Mouse (Mus musculus): ENCODE measurements around the gene Gm17660. TPM values are rescaled to one million over a fixed set of nuclear protein-coding genes. Genes with fewer than 3 reads are reported as not detected.

Gene Gm17660
- polyA plus RNA-seq, 1 experiment from 2014 or later, result not detected

DNA sequence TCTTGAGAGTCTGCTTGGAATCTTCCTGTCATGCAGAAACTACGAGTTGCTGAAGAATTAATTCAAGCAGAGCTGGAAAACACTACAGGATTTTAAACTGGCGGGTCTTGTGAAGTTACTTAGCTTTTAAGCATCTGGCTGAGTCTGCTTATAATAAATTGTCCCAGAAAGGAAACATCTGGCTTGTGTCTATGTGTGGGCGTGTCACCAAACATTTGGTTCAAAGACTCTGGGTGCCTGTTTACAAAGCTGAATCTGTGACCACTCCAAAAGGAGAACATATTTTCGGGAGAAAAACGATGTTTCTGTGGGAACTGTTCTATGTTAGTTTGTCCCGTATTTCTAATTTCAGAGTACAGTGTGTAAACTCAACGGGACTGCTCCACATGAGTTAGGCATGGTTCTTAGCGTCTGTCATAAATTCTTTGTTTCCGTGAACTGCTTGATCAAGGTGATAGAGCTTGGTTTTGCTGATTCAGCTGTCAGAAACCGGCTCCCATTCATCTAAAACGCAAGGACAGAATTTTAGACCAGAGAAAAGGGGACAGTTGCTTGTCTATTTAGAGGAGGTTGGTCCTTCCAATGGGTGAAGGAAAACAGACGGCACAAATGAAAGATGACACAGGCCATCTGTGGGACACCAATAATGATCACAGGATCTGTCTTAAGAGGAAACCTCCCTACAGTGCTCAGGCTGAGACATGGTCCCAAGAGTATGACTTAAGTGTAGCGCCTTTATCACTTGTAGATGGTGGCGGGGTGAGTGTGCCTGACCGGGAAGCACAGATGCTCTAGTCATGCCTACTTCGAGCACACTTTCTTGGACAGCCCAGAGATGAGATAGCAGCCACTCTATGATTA lies 18.9 kb upstream of the Gm17660 start:
- no peaks in the 10 kb centered on the region for H3K9me3 ChIP-seq (ENCODE audit: control insufficient read depth, low read length)
- ATAC-seq (ENCODE audit: low FRiP score), result no peak
- H3K27me3 ChIP-seq (ENCODE audit: control insufficient read depth, insufficient read depth, low read length), result no peaks in the 10 kb centered on the region
- H3K4me3 ChIP-seq (ENCODE audit: low read depth, low read length), result no peak overlapping the region
- H3K4me1 ChIP-seq (replicated peaks; ENCODE audit: control insufficient read depth, insufficient read depth, low read length), result no peaks in the 10 kb centered on the region
- 86% methylated on average over 16 of the region's 16 CpGs for WGBS
- H3K36me3 ChIP-seq (ENCODE audit: control insufficient read depth, insufficient read depth, low read length), result no peaks in the 10 kb centered on the region
- H3K4me2 ChIP-seq (replicated peaks; ENCODE audit: low read depth, low read length), result no peak overlapping the region
- H3K9ac ChIP-seq (ENCODE audit: low read depth, low read length), result no peak overlapping the region
- no peak overlapping the region for H3K27ac ChIP-seq (ENCODE audit: low read depth, low read length)
- no peak for DNase-seq (ENCODE audit: low spot score)

DNA sequence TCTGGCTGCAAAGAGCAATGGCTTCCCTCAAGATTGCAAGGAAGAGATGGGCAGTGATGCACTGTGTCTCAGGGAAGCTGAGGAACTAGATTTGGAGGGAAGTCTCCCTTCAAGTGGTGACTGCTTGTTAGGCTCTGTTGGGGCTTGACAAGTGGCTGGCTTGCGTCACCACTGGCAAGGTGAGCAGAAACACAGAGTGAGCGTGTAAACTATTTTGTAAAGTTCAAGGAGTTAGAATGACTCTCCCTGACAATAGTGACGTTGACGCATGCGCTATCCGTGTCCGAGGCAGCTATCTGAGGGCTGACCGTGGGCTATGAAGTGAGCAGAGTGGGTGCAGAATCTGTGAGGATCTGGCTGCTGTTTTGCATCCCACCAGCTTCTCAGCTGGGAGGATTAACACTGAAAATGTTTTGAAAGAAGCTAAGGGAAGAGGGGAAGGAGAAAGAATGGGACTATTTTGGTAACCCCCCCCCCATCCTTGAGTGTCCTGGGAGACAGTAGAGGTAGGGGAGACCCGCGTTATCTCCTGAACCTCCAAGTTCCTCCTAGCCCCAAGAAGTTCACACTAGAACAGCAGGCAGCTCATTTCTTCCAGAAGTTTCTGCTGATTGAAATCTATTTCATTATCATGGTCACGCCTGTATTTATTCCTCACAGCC lies 18.1 kb upstream of the Gm17660 start:
- H3K27ac ChIP-seq (ENCODE audit: low read depth, low read length), result no peak overlapping the region
- no peak overlapping the region for H3K9ac ChIP-seq (ENCODE audit: low read depth, low read length)
- 88% methylated on average over 11 of the region's 11 CpGs for WGBS
- no peaks in the 10 kb centered on the region for H3K4me1 ChIP-seq (replicated peaks; ENCODE audit: control insufficient read depth, insufficient read depth, low read length)
- H3K9me3 ChIP-seq (ENCODE audit: control insufficient read depth, low read length), result no peaks in the 10 kb centered on the region
- H3K36me3 ChIP-seq (ENCODE audit: control insufficient read depth, insufficient read depth, low read length), result no peaks in the 10 kb centered on the region
- ATAC-seq (ENCODE audit: low FRiP score), result no peak
- no peak overlapping the region for H3K4me3 ChIP-seq (ENCODE audit: low read depth, low read length)
- no peak for DNase-seq (ENCODE audit: low spot score)
- no peaks in the 10 kb centered on the region for H3K27me3 ChIP-seq (ENCODE audit: control insufficient read depth, insufficient read depth, low read length)
- H3K4me2 ChIP-seq (replicated peaks; ENCODE audit: low read depth, low read length), result no peak overlapping the region

DNA sequence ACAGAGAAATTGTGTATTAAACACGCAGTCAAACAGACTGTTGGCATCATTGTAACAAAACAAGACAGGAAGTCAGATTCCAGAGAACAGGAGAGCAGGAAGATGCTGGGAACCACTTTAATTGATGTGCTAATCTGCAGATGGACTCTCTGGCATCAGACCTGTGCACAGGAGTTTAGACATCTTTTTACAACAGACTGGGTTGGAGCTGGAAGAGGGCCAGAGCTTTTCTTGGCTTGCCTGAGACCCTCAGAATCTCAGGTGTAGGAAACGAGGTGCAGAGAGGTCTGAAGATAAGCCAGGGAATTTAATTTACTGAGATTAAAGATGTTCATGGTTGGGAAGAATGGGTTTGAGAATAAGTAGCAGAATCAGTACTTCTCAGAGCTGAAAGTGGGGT lies 12.3 kb upstream of the Gm17660 start:
- Histone ChIP-seq H3K9ac (ENCODE audit: low read depth, low read length) (no peak overlapping the region), H3K27me3 (ENCODE audit: control insufficient read depth, insufficient read depth, low read length) (no peaks in the 10 kb centered on the region), H3K4me1 (replicated peaks; ENCODE audit: control insufficient read depth, insufficient read depth, low read length) (no peaks in the 10 kb centered on the region), H3K4me3 (ENCODE audit: low read depth, low read length) (no peak overlapping the region), H3K4me2 (replicated peaks; ENCODE audit: low read depth, low read length) (no peak overlapping the region), H3K36me3 (ENCODE audit: control insufficient read depth, insufficient read depth, low read length) (no peaks in the 10 kb centered on the region), H3K9me3 (ENCODE audit: control insufficient read depth, low read length) (no peaks in the 10 kb centered on the region), H3K27ac (ENCODE audit: low read depth, low read length) (no peak overlapping the region)
- 84% methylated on average over 2 of the region's 2 CpGs for WGBS
- ATAC-seq (ENCODE audit: low FRiP score), result no peak
- DNase-seq (ENCODE audit: low spot score), result no peak

DNA sequence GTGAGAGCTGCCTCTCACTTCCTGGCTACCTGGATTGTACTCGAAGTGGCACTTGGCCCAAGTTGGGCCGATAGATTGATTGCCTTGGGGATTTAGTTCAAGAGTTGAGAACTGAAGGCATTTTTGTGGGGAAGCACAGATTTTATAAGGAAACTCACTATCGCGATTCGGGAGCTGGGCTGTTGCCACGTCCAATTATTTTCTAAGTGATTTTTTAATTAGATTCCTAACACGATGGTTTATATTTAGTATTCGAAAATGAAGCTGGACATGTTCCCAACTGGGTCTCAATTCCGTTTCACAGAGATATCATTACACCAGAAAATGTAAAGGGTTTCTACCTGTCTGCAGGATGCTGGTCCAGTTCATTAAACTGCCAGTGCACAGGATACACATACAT lies 8.0 kb upstream of the Gm17660 start:
- Histone ChIP-seq H3K4me1 (replicated peaks; ENCODE audit: control insufficient read depth, insufficient read depth, low read length) (no peaks in the 10 kb centered on the region), H3K36me3 (ENCODE audit: control insufficient read depth, insufficient read depth, low read length) (no peaks in the 10 kb centered on the region), H3K4me3 (ENCODE audit: low read depth, low read length) (no peak overlapping the region), H3K27me3 (ENCODE audit: control insufficient read depth, insufficient read depth, low read length) (no peaks in the 10 kb centered on the region), H3K9me3 (ENCODE audit: control insufficient read depth, low read length) (no peaks in the 10 kb centered on the region), H3K9ac (ENCODE audit: low read depth, low read length) (no peak overlapping the region), H3K27ac (ENCODE audit: low read depth, low read length) (no peak overlapping the region), H3K4me2 (replicated peaks; ENCODE audit: low read depth, low read length) (no peak overlapping the region)
- no peak for ATAC-seq (ENCODE audit: low FRiP score)
- 89% methylated on average over 9 of the region's 9 CpGs for WGBS
- no peak for DNase-seq (ENCODE audit: low spot score)

DNA sequence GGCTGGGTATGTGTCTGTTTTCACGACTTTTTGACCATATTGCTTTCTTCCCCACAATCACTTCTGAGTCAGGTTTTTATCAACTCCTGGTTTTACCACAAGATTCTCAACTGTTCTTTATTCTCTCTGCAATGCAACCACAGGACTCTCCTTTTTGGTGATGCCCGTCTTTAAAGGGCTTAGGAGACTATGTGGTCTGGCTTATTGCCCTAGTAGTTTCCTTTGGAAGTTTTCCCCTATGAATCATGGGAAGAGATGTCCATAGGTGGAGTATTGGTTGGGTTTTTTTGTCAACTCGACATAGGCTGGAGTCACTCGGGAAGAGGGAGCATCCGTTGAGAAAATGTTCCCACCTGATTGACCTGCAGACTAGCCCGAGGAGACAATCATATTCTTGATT lies 3.3 kb upstream of the Gm17660 start:
- Histone ChIP-seq H3K4me3 (ENCODE audit: low read depth, low read length) (no peak overlapping the region), H3K27ac (ENCODE audit: low read depth, low read length) (no peak overlapping the region), H3K27me3 (ENCODE audit: control insufficient read depth, insufficient read depth, low read length) (no peaks in the 10 kb centered on the region), H3K4me2 (replicated peaks; ENCODE audit: low read depth, low read length) (no peak overlapping the region), H3K9ac (ENCODE audit: low read depth, low read length) (no peak overlapping the region), H3K9me3 (ENCODE audit: control insufficient read depth, low read length) (no peaks in the 10 kb centered on the region), H3K4me1 (replicated peaks; ENCODE audit: control insufficient read depth, insufficient read depth, low read length) (no peaks in the 10 kb centered on the region), H3K36me3 (ENCODE audit: control insufficient read depth, insufficient read depth, low read length) (no peaks in the 10 kb centered on the region)
- DNase-seq (ENCODE audit: low spot score), result no peak
- WGBS, result 92% methylated on average over 6 of the region's 6 CpGs
- ATAC-seq (ENCODE audit: low FRiP score), result no peak

DNA sequence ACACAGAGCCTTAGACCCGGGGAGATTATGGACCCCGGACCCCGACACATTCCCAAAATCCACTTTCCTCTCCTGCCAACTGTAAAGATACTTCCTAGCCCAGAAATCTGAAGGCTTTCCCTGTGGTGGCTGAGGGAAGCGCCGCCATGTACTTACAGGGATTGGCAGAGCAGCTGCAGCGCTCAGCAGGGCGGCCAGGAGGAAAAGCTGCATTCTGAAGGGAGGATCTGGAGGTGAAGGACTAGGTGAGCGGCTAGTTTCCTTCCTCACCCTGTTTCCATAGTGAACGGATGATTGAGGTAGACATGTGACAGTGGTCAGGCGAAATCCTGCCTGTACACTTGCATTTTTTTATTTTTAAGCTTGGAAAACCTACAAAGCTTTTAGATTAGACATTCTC lies 1.0 kb downstream of the Gm17660 start:
- no peak overlapping the region for H3K4me3 ChIP-seq (ENCODE audit: low read depth, low read length)
- no peaks in the 10 kb centered on the region for H3K27me3 ChIP-seq (ENCODE audit: control insufficient read depth, insufficient read depth, low read length)
- 0 out of 2 replicates have a peak, but pooled peaks cover 3% of the 10 kb centered on the region for H3K4me1 ChIP-seq (replicated peaks; ENCODE audit: control insufficient read depth, insufficient read depth, low read length)
- no peak overlapping the region for H3K4me2 ChIP-seq (replicated peaks; ENCODE audit: low read depth, low read length)
- no peak overlapping the region for H3K9ac ChIP-seq (ENCODE audit: low read depth, low read length)
- DNase-seq (ENCODE audit: low spot score) (no peak), ATAC-seq (ENCODE audit: low FRiP score) (no peak)
- 34% methylated on average over 10 of the region's 10 CpGs for WGBS
- no peaks in the 10 kb centered on the region for H3K36me3 ChIP-seq (ENCODE audit: control insufficient read depth, insufficient read depth, low read length)
- no peak overlapping the region for H3K27ac ChIP-seq (ENCODE audit: low read depth, low read length)
- no peaks in the 10 kb centered on the region for H3K9me3 ChIP-seq (ENCODE audit: control insufficient read depth, low read length)

DNA sequence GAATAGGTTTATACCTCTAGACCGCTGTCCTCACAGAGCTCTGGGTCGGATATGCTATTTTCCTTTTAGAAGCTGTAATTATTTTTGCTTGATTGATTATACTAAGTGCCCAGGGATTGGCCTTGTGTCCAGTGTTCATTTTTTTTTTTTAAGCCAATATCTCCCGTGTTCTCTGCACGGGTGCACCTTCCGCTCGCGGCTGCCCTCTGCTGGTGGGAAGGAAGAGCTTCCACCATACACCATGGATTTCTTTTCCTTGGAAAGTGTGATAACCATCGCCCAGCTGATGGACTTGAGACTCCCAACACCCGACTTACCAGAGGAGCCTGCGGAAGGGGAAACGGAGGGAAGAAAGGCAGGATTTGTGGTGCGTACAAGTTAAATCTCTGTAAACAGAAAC lies 3.0 kb downstream of the Gm17660 start:
- H3K4me1 ChIP-seq (replicated peaks; ENCODE audit: control insufficient read depth, insufficient read depth, low read length), result 0 out of 2 replicates have a peak, but pooled peaks cover 3% of the 10 kb centered on the region
- ATAC-seq (ENCODE audit: low FRiP score) (no peak), DNase-seq (ENCODE audit: low spot score) (peak; percentile 76)
- no peaks in the 10 kb centered on the region for H3K27me3 ChIP-seq (ENCODE audit: control insufficient read depth, insufficient read depth, low read length)
- H3K4me2 ChIP-seq (replicated peaks; ENCODE audit: low read depth, low read length), result no peak overlapping the region
- H3K9ac ChIP-seq (ENCODE audit: low read depth, low read length), result no peak overlapping the region
- no peak overlapping the region for H3K27ac ChIP-seq (ENCODE audit: low read depth, low read length)
- no peaks in the 10 kb centered on the region for H3K9me3 ChIP-seq (ENCODE audit: control insufficient read depth, low read length)
- WGBS, result 34% methylated on average over 12 of the region's 12 CpGs
- H3K4me3 ChIP-seq (ENCODE audit: low read depth, low read length), result no peak overlapping the region
- no peaks in the 10 kb centered on the region for H3K36me3 ChIP-seq (ENCODE audit: control insufficient read depth, insufficient read depth, low read length)

DNA sequence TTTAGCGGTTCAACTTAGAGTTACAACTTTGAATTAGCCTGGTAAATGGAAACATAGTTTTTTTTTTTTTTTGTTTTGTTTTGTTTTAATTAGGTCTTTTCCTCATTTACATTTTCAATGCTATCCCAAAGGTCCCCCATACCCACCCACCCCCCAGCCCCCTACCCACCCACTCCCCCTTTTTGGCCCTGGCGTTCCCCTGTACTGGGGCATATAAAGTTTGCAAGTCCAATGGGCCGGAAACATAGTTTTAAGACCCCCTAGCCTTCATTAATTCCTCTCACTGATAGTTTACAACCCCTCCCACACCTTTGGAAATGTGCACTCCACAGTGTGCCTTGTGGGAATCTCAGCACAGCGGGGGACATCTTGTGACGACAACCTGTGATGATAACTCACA lies 3.8 kb downstream of the Gm17660 start:
- DNase-seq (ENCODE audit: low spot score), result no peak
- no peak overlapping the region for H3K4me2 ChIP-seq (replicated peaks; ENCODE audit: low read depth, low read length)
- 0 out of 2 replicates have a peak, but pooled peaks cover 3% of the 10 kb centered on the region for H3K4me1 ChIP-seq (replicated peaks; ENCODE audit: control insufficient read depth, insufficient read depth, low read length)
- no peak overlapping the region for H3K9ac ChIP-seq (ENCODE audit: low read depth, low read length)
- H3K9me3 ChIP-seq (ENCODE audit: control insufficient read depth, low read length), result no peaks in the 10 kb centered on the region
- no peaks in the 10 kb centered on the region for H3K27me3 ChIP-seq (ENCODE audit: control insufficient read depth, insufficient read depth, low read length)
- H3K4me3 ChIP-seq (ENCODE audit: low read depth, low read length), result no peak overlapping the region
- no peak overlapping the region for H3K27ac ChIP-seq (ENCODE audit: low read depth, low read length)
- no peaks in the 10 kb centered on the region for H3K36me3 ChIP-seq (ENCODE audit: control insufficient read depth, insufficient read depth, low read length)
- 74% methylated on average over 5 of the region's 5 CpGs for WGBS
- ATAC-seq (ENCODE audit: low FRiP score), result peak; percentile 80
